Mouse (Mus musculus) embryo, embryonic 11 days (tissue): ENCODE data around the gene Hist1h2bh.
"Not testable (repeated sequence)": the region's sequence is repeated elsewhere in the genome, so short reads cannot be mapped to it uniquely, and the experiment has no call there.

Source experiments
- DNase-seq: peaks from one replicate; pipeline ENCODE4 v3.0.0-alpha.2; 2015

Hist1h2bh gene

GRCm38 (mm10) chr13:23573034-23573897 lies 30.1 kb upstream of the Hist1h2bh start:
- peak; percentile 47 for DNase-seq

GRCm38 (mm10) chr13:23572218-23573033 lies 29.2 kb upstream of the Hist1h2bh start:
- peak; percentile 47 for DNase-seq

GRCm38 (mm10) chr13:23571504-23572217 lies 28.5 kb upstream of the Hist1h2bh start:
- DNase-seq = peak; percentile 56

- DNase-seq = peak; percentile 89
Observed at GRCm38 (mm10) chr13:23571022-23571503, 27.9 kb upstream of the Hist1h2bh start, which contains the start of the genes Hist1h2ae and Hist1h2bg. TSS of gene Hist1h2ae (minus strand) at chr13:23571220. TSS of gene Hist1h2bg (plus strand) at chr13:23571396.

GRCm38 (mm10) chr13:23570261-23571021 lies 27.2 kb upstream of the Hist1h2bh start:
- peak; percentile 60 for DNase-seq

GRCm38 (mm10) chr13:23564482-23564881 lies 21.3 kb upstream of the Hist1h2bh start:
- DNase-seq = no peak

- peak; percentile 80 for DNase-seq
Observed at GRCm38 (mm10) chr13:23562699-23563462, 19.7 kb upstream of the Hist1h2bh start.

GRCm38 (mm10) chr13:23561883-23562659 lies 18.9 kb upstream of the Hist1h2bh start, which contains the start of gene Hist1h3e:
TSS of gene Hist1h3e (minus strand) at chr13:23562369.
- DNase-seq = peak; percentile 96

- not testable (repeated sequence) for DNase-seq
Observed at GRCm38 (mm10) chr13:23561531-23561882, 18.3 kb upstream of the Hist1h2bh start.

- not testable (repeated sequence) for DNase-seq
Observed at GRCm38 (mm10) chr13:23560699-23561098, 17.5 kb upstream of the Hist1h2bh start.

- no peak for DNase-seq
Observed at GRCm38 (mm10) chr13:23556906-23557305, 13.7 kb upstream of the Hist1h2bh start.

- peak; percentile 92 for DNase-seq
Observed at GRCm38 (mm10) chr13:23555839-23556416, 12.7 kb upstream of the Hist1h2bh start.

GRCm38 (mm10) chr13:23554925-23555838 lies 12.0 kb upstream of the Hist1h2bh start:
- DNase-seq = peak; percentile 93

GRCm38 (mm10) chr13:23554393-23554792 lies 11.2 kb upstream of the Hist1h2bh start:
- DNase-seq = peak; percentile 25

- DNase-seq = no peak
Observed at GRCm38 (mm10) chr13:23552962-23553361, 9.8 kb upstream of the Hist1h2bh start, which contains the start of gene Hist1h1d. TSS of gene Hist1h1d (plus strand) at chr13:23553262.

GRCm38 (mm10) chr13:23551931-23552914 lies 9.0 kb upstream of the Hist1h2bh start:
- DNase-seq = no peak

GRCm38 (mm10) chr13:23551146-23551834 lies 8.1 kb upstream of the Hist1h2bh start, which contains the start of gene Hist1h4f:
TSS of gene Hist1h4f (minus strand) at chr13:23551648.
- DNase-seq = peak; percentile 95
